Mouse (Mus musculus) myocyte (in vitro differentiated cells): Measurements from ENCODE around the gene Atp1a4. TPM values are rescaled to one million over a fixed set of nuclear protein-coding genes. Genes with fewer than 3 reads are reported as not detected.

Source experiments
- H3K27me3 ChIP-seq: one replicate; pipeline ENCODE4 v1.6.1; 2011; ENCODE audit not compliant: control insufficient read depth, insufficient read depth, insufficient read length
- H3K36me3 ChIP-seq: one replicate; pipeline ENCODE4 v1.6.1; 2011; ENCODE audit not compliant: control insufficient read depth, insufficient read depth
- H3K4me2 ChIP-seq: one replicate; pipeline ENCODE4 v1.6.1; 2011; ENCODE audit warnings: low read depth, control low read depth
- H3K4me3 ChIP-seq: one replicate; pipeline ENCODE4 v1.5.1; 2011; ENCODE audit warnings: mild to moderate bottlenecking, control low read depth, moderate library complexity
- H3K79me2 ChIP-seq: one replicate; pipeline ENCODE4 v1.6.1; 2011; ENCODE audit not compliant: control insufficient read depth, insufficient read depth
- H3ac ChIP-seq: one replicate; pipeline ENCODE4 v1.6.1; 2011; ENCODE audit not compliant: control insufficient read depth, insufficient read length
- CEBPB ChIP-seq: IDR thresholded peaks from 2 replicates; pipeline ENCODE4 v1.6.1; 2011; ENCODE audit warnings: mild to moderate bottlenecking, moderate library complexity; ENCODE audit not compliant: poor library complexity, insufficient read depth, severe bottlenecking
- E2F4 ChIP-seq: IDR thresholded peaks from one replicate; pipeline ENCODE4 v1.6.1; 2011; ENCODE audit warnings: mild to moderate bottlenecking, control low read depth, moderate library complexity; ENCODE audit not compliant: insufficient read depth
- MAX ChIP-seq: IDR thresholded peaks from one replicate; pipeline ENCODE4 v1.6.1; 2011; ENCODE audit warnings: low read depth, mild to moderate bottlenecking, control low read depth
- MYOD1 ChIP-seq, 3 experiments: IDR thresholded peaks; one replicate each; pipeline ENCODE4 v1.6.1; 2011; ENCODE audit warnings: control low read depth in 2 of 3, low read depth in 2 of 3, mild to moderate bottlenecking in 2 of 3, moderate library complexity in 1 of 3; ENCODE audit not compliant: insufficient read length in 2 of 3, control insufficient read depth in 1 of 3
- MYOG ChIP-seq, 3 experiments: IDR thresholded peaks; one replicate each; pipeline ENCODE4 v1.6.1; 2011; ENCODE audit warnings: control low read depth in 2 of 3, low read depth in 2 of 3, mild to moderate bottlenecking in 2 of 3; ENCODE audit not compliant: insufficient read length in 2 of 3, control insufficient read depth in 1 of 3, insufficient read depth in 1 of 3
- POLR2A ChIP-seq: IDR thresholded peaks from one replicate; pipeline ENCODE4 v1.6.1; 2011; ENCODE audit warnings: low read depth, mild to moderate bottlenecking, control low read depth, moderate library complexity; ENCODE audit not compliant: insufficient read length
- POLR2AphosphoS2 ChIP-seq: IDR thresholded peaks from one replicate; pipeline ENCODE4 v1.6.1; 2011; ENCODE audit warnings: low read depth, control low read depth; ENCODE audit not compliant: insufficient read length
- REST ChIP-seq: IDR thresholded peaks from one replicate; pipeline ENCODE4 v1.6.1; 2011; ENCODE audit warnings: mild to moderate bottlenecking, control low read depth, moderate library complexity; ENCODE audit not compliant: insufficient read depth, insufficient read length
- SRF ChIP-seq: IDR thresholded peaks from one replicate; pipeline ENCODE4 v1.6.1; 2011; ENCODE audit warnings: low read depth; ENCODE audit not compliant: control insufficient read depth, insufficient read length
- TCF12 ChIP-seq: IDR thresholded peaks from one replicate; pipeline ENCODE4 v1.6.1; 2011; ENCODE audit warnings: mild to moderate bottlenecking, control low read depth; ENCODE audit not compliant: poor library complexity, insufficient read depth, severe bottlenecking
- TCF3 ChIP-seq: IDR thresholded peaks from one replicate; pipeline ENCODE4 v1.6.1; 2011; ENCODE audit warnings: low read depth, control low read depth; ENCODE audit not compliant: insufficient read length
- USF1 ChIP-seq: IDR thresholded peaks from one replicate; pipeline ENCODE4 v1.6.1; 2011; ENCODE audit warnings: low read depth, mild to moderate bottlenecking, control low read depth, moderate library complexity
- polyA plus RNA-seq: library from polyadenylated mRNA; unstranded; fragments of >200 nt; fragmentation: generic; extraction: Trizol; gene quantifications from one replicate; pipeline ENCODE4 v1.2.1, GENCODE M21; 2012; ENCODE audit warnings: missing spikeins

Gene Atp1a4
- polyA plus RNA-seq, 1 experiment, result 0.06 TPM

- no peaks in the 10 kb centered on the region for H3K79me2 ChIP-seq
- no peak overlapping the region for H3ac ChIP-seq
- H3K27me3 ChIP-seq, result no peaks in the 10 kb centered on the region
- H3K4me2 ChIP-seq, result no peak overlapping the region
- peak; percentile 99 for TF ChIP-seq CEBPB
- no peak for TF ChIP-seq POLR2AphosphoS2
- TF ChIP-seq MYOD1 (IDR thresholded peaks at IDR 0.05; ENCODE audit: control insufficient read depth in 1 of 3, insufficient read length in 2 of 3, low read depth in 2 of 3), result no peak
- no peak for TF ChIP-seq REST
- no peak for TF ChIP-seq TCF12
- no peak for TF ChIP-seq POLR2A
- TF ChIP-seq SRF, result no peak
- no peak for TF ChIP-seq E2F4
- H3K36me3 ChIP-seq, result peaks cover 3% of the 10 kb centered on the region
- no peak overlapping the region for H3K4me3 ChIP-seq
Observed at GRCm38 (mm10) chr1:172289617-172289946, 31.4 kb upstream of the Atp1a4 start.

GRCm38 (mm10) chr1:172288900-172289616 is 30.8 kb upstream of the Atp1a4 start:
- H3K27me3 ChIP-seq, result no peaks in the 10 kb centered on the region
- no peaks in the 10 kb centered on the region for H3K79me2 ChIP-seq
- TF ChIP-seq TCF12, result peak; percentile 38
- TF ChIP-seq E2F4, result no peak
- peak in 2 of 3 experiments; percentile 72 to 91 for TF ChIP-seq MYOD1 (IDR thresholded peaks at IDR 0.05; ENCODE audit: control insufficient read depth in 1 of 3, insufficient read length in 2 of 3, low read depth in 2 of 3)
- peak in 2 of 3 experiments; percentile 71 to 83 for TF ChIP-seq MYOG (IDR thresholded peaks at IDR 0.05; ENCODE audit: control insufficient read depth in 1 of 3, insufficient read depth in 1 of 3, insufficient read length in 2 of 3, low read depth in 2 of 3)
- no peak for TF ChIP-seq POLR2A
- H3K4me3 ChIP-seq, result no peak overlapping the region
- peak overlapping the region; percentile 15 for H3K4me2 ChIP-seq
- no peak overlapping the region for H3ac ChIP-seq
- peaks cover 3% of the 10 kb centered on the region for H3K36me3 ChIP-seq

GRCm38 (mm10) chr1:172286740-172287139 is 28.5 kb upstream of the Atp1a4 start:
- no peak overlapping the region for H3ac ChIP-seq
- no peak overlapping the region for H3K4me3 ChIP-seq
- no peak for TF ChIP-seq E2F4
- no peaks in the 10 kb centered on the region for H3K27me3 ChIP-seq
- no peaks in the 10 kb centered on the region for H3K79me2 ChIP-seq
- H3K4me2 ChIP-seq, result no peak overlapping the region
- H3K36me3 ChIP-seq, result peaks cover 7% of the 10 kb centered on the region

GRCm38 (mm10) chr1:172284221-172284620 is 26.0 kb upstream of the Atp1a4 start:
- Histone ChIP-seq H3K36me3 (peaks cover 11% of the 10 kb centered on the region), H3K4me3 (no peak overlapping the region), H3K79me2 (no peaks in the 10 kb centered on the region), H3K4me2 (no peak overlapping the region), H3K27me3 (no peaks in the 10 kb centered on the region), H3ac (no peak overlapping the region)
- TF ChIP-seq MYOD1 (IDR thresholded peaks at IDR 0.05; ENCODE audit: control insufficient read depth in 1 of 3, insufficient read length in 2 of 3, low read depth in 2 of 3) (no peak), TCF3 (no peak), E2F4 (no peak), REST (no peak), USF1 (no peak)

- no peak overlapping the region for H3K4me3 ChIP-seq
- H3K4me2 ChIP-seq, result no peak overlapping the region
- no peaks in the 10 kb centered on the region for H3K79me2 ChIP-seq
- H3K36me3 ChIP-seq, result peaks cover 11% of the 10 kb centered on the region
- no peak overlapping the region for H3ac ChIP-seq
- no peaks in the 10 kb centered on the region for H3K27me3 ChIP-seq
- no peak for TF ChIP-seq E2F4
- no peak for TF ChIP-seq CEBPB
- no peak for TF ChIP-seq POLR2A
Observed at GRCm38 (mm10) chr1:172283073-172283472, 24.9 kb upstream of the Atp1a4 start.

- TF ChIP-seq MYOD1 (IDR thresholded peaks at IDR 0.05; ENCODE audit: control insufficient read depth in 1 of 3, insufficient read length in 2 of 3, low read depth in 2 of 3) (no peak), MYOG (IDR thresholded peaks at IDR 0.05; ENCODE audit: control insufficient read depth in 1 of 3, insufficient read depth in 1 of 3, insufficient read length in 2 of 3, low read depth in 2 of 3) (no peak), TCF12 (no peak), POLR2A (no peak), POLR2AphosphoS2 (no peak), TCF3 (no peak), USF1 (no peak), SRF (no peak), MAX (no peak), E2F4 (no peak), CEBPB (no peak), REST (no peak)
- Histone ChIP-seq H3K79me2 (no peaks in the 10 kb centered on the region), H3ac (no peak overlapping the region), H3K4me3 (no peak overlapping the region), H3K4me2 (no peak overlapping the region), H3K27me3 (no peaks in the 10 kb centered on the region), H3K36me3 (peaks cover 11% of the 10 kb centered on the region)
Observed at GRCm38 (mm10) chr1:172281522-172282254, 23.5 kb upstream of the Atp1a4 start.
